9 mouse cellular contexts compared by ENCODE assay signal in genomic region chr11:34073776-34074175, GRCm38 (mm10). TPM values are rescaled to one million over a fixed set of nuclear protein-coding genes. Genes with fewer than 3 reads are reported as not detected.
A peak's percentile ranks its signal among the peaks of the same experiment; 100 is the strongest.
DNase-seq lines count a peak whose midpoint lies in the region; ATAC-seq lines count a peak whose summit lies in the region.
"Had no signal": no experiment of that assay in that cellular context is flagged by ENCODE, and none has a peak within 500 bp of the region (broad histone marks: within the 10 kb centered on the region; RNA-seq: fewer than 3 reads in every experiment).

No protein-coding gene starts in this region.

- H3K9me3 ChIP-seq in heart, embryonic 14.5 days (ENCODE audit: control insufficient read depth, low read length) = no peaks in the 10 kb centered on the region

- H3K4me2 ChIP-seq in heart, embryonic 14.5 days (ENCODE audit: low read length) = peak overlapping the region; percentile 30; the same call in 1 of the 2 replicates

- 8% methylated on average over 15 of the region's 15 CpGs for WGBS in heart, embryonic 14.5 days

- H3K9ac ChIP-seq in heart, embryonic 14.5 days (ENCODE audit: low read length) = no peak overlapping the region

- DNase-seq in ES-CJ7 (ENCODE audit: low read depth, low spot score) (peak; percentile 78), MN1 (ENCODE audit: low spot score) (no peak)
- DNase-seq in adrenal gland, postnatal 25 days = peak; percentile 69
- peak; percentile 64 for DNase-seq in embryo, embryonic 9.5 days (ENCODE audit: extremely low spot score)
- DNase-seq in kidney, postnatal 25 days = peak; percentile 51 to 60
- peak; percentile 62 for DNase-seq in lung, postnatal 36 days
- peak; percentile 80 for DNase-seq in retina, postnatal 1 day

- H3K27ac ChIP-seq in heart, embryonic 14.5 days (replicated peaks in 1 of 2; ENCODE audit: control insufficient read depth in 1 of 2, insufficient read depth in 1 of 2, low read depth in 2 of 2, low read length in 2 of 2) = no peak overlapping the region

- ATAC-seq in heart, embryonic 14.5 days (ENCODE audit: insufficient number of reproducible peaks, insufficient read depth, low FRiP score, low read depth) = no peak

- no peaks in the 10 kb centered on the region for H3K27me3 ChIP-seq in heart, embryonic 14.5 days (ENCODE audit: control insufficient read depth, insufficient read depth, low read length)

- no peak overlapping the region for H3K4me3 ChIP-seq in heart, embryonic 14.5 days (ENCODE audit: control insufficient read depth in 1 of 2, insufficient read depth in 1 of 2, low read depth in 1 of 2, low read length in 2 of 2)

- H3K36me3 ChIP-seq in heart, embryonic 14.5 days (ENCODE audit: control insufficient read depth, insufficient read depth, low read length) = no peaks in the 10 kb centered on the region

- peaks cover 0 to 4% of the 10 kb centered on the region in 2 experiments; a peak in 2 of 4 replicates for H3K4me1 ChIP-seq in heart, embryonic 14.5 days (ENCODE audit: control insufficient read depth in 2 of 2, insufficient read depth in 2 of 2, low read length in 2 of 2)

RNA-seq across cellular contexts. Expression of gene 4930469K13Rik, which starts 24.6 kb away (rescaled TPM):
- total RNA-seq in adrenal gland, postnatal 25 days (2021) = not detected in 2 replicates
- polyA plus RNA-seq in heart, embryonic 14.5 days (2014; fragmentation: Nextera tagmentation; extraction: Ambion mirVana) = not detected in 2 replicates
- total RNA-seq: layer of hippocampus, adult 8-10 months had no signal

RNA-seq across cellular contexts. Expression of gene Lcp2, which starts 27.1 kb away (rescaled TPM):
- 1.3 and 3.0 TPM in 2 replicates for total RNA-seq in adrenal gland, postnatal 25 days (2021)
- polyA plus RNA-seq in heart, embryonic 14.5 days (2014; fragmentation: Nextera tagmentation; extraction: Ambion mirVana) = 1.5 and 2.2 TPM in 2 replicates
